Mouse (Mus musculus): ENCODE results near the gene Suclg2. TPM values are rescaled to one million over a fixed set of nuclear protein-coding genes. Genes with fewer than 3 reads are reported as not detected.

Gene Suclg2
- polyA plus RNA-seq, 1 experiment from 2014 or later: 47.7 TPM

GRCm38 (mm10) chr6:95592396-95592795 is 126.2 kb downstream of the Suclg2 start:
- WGBS: 88% methylated on average over 6 of the region's 6 CpGs
- no peak overlapping the region for H3K4me2 ChIP-seq (replicated peaks)
- no peaks in the 10 kb centered on the region for H3K9me3 ChIP-seq (replicated peaks)
- H3K9ac ChIP-seq: no peak overlapping the region
- no peak overlapping the region for H3K27ac ChIP-seq (replicated peaks)
- no peaks in the 10 kb centered on the region for H3K4me1 ChIP-seq
- no peaks in the 10 kb centered on the region for H3K27me3 ChIP-seq
- H3K4me3 ChIP-seq (replicated peaks): no peak overlapping the region
- H3K36me3 ChIP-seq: no peaks in the 10 kb centered on the region
- no peak for ATAC-seq (ENCODE audit: insufficient number of reproducible peaks, low FRiP score, low TSS enrichment, low read depth)

GRCm38 (mm10) chr6:95590463-95590862 is 128.1 kb downstream of the Suclg2 start:
- H3K36me3 ChIP-seq: no peaks in the 10 kb centered on the region
- H3K4me3 ChIP-seq (replicated peaks): no peak overlapping the region
- ATAC-seq (ENCODE audit: insufficient number of reproducible peaks, low FRiP score, low TSS enrichment, low read depth): no peak
- 52% methylated on average over 4 of the region's 4 CpGs for WGBS
- no peaks in the 10 kb centered on the region for H3K4me1 ChIP-seq
- H3K9ac ChIP-seq: no peak overlapping the region; the same call in 1 of the 2 replicates
- H3K27me3 ChIP-seq: no peaks in the 10 kb centered on the region
- no peak overlapping the region for H3K4me2 ChIP-seq (replicated peaks)
- H3K9me3 ChIP-seq (replicated peaks): no peaks in the 10 kb centered on the region
- no peak overlapping the region for H3K27ac ChIP-seq (replicated peaks)

- no peaks in the 10 kb centered on the region for H3K9me3 ChIP-seq (replicated peaks)
- ATAC-seq (ENCODE audit: insufficient number of reproducible peaks, low FRiP score, low TSS enrichment, low read depth): no peak
- H3K36me3 ChIP-seq: no peaks in the 10 kb centered on the region
- no peak overlapping the region for H3K4me2 ChIP-seq (replicated peaks)
- H3K4me1 ChIP-seq: no peaks in the 10 kb centered on the region
- H3K27me3 ChIP-seq: no peaks in the 10 kb centered on the region
- 78% methylated on average over 6 of the region's 6 CpGs for WGBS
- H3K4me3 ChIP-seq (replicated peaks): no peak overlapping the region
- H3K27ac ChIP-seq (replicated peaks): no peak overlapping the region
- no peak overlapping the region for H3K9ac ChIP-seq
Observed at GRCm38 (mm10) chr6:95587108-95587796, 131.3 kb downstream of the Suclg2 start.

GRCm38 (mm10) chr6:95581893-95582292 is 136.7 kb downstream of the Suclg2 start:
- no peak overlapping the region for H3K4me3 ChIP-seq (replicated peaks)
- H3K36me3 ChIP-seq: no peaks in the 10 kb centered on the region
- no peak for ATAC-seq (ENCODE audit: insufficient number of reproducible peaks, low FRiP score, low TSS enrichment, low read depth)
- H3K4me2 ChIP-seq (replicated peaks): no peak overlapping the region
- no peaks in the 10 kb centered on the region for H3K9me3 ChIP-seq (replicated peaks)
- H3K4me1 ChIP-seq: no peaks in the 10 kb centered on the region
- no peaks in the 10 kb centered on the region for H3K27me3 ChIP-seq
- no peak overlapping the region for H3K9ac ChIP-seq
- no peak overlapping the region for H3K27ac ChIP-seq (replicated peaks)
- 56% methylated on average over 3 of the region's 3 CpGs for WGBS

GRCm38 (mm10) chr6:95579792-95580191 is 138.8 kb downstream of the Suclg2 start:
- WGBS: 61% methylated on average over 4 of the region's 4 CpGs
- H3K4me2 ChIP-seq (replicated peaks): no peak overlapping the region
- no peak overlapping the region for H3K9ac ChIP-seq
- no peaks in the 10 kb centered on the region for H3K27me3 ChIP-seq
- no peaks in the 10 kb centered on the region for H3K36me3 ChIP-seq
- no peaks in the 10 kb centered on the region for H3K9me3 ChIP-seq (replicated peaks)
- H3K4me3 ChIP-seq (replicated peaks): no peak overlapping the region
- ATAC-seq (ENCODE audit: insufficient number of reproducible peaks, low FRiP score, low TSS enrichment, low read depth): no peak
- no peak overlapping the region for H3K27ac ChIP-seq (replicated peaks)
- peaks cover 5% of the 10 kb centered on the region; the same call in 1 of the 2 replicates for H3K4me1 ChIP-seq

GRCm38 (mm10) chr6:95575531-95575930 is 143.1 kb downstream of the Suclg2 start:
- H3K36me3 ChIP-seq: no peaks in the 10 kb centered on the region
- WGBS: 37% methylated on average over 4 of the region's 4 CpGs

GRCm38 (mm10) chr6:95574867-95575266 is 143.7 kb downstream of the Suclg2 start:
- Histone ChIP-seq H3K27ac (replicated peaks) (no peak overlapping the region), H3K4me2 (replicated peaks) (no peak overlapping the region), H3K4me3 (replicated peaks) (no peak overlapping the region), H3K9me3 (replicated peaks) (no peaks in the 10 kb centered on the region), H3K36me3 (no peaks in the 10 kb centered on the region), H3K9ac (no peak overlapping the region), H3K27me3 (no peaks in the 10 kb centered on the region), H3K4me1 (peaks cover 5% of the 10 kb centered on the region; the same call in 1 of the 2 replicates)
- 41% methylated on average over 3 of the region's 3 CpGs for WGBS
- ATAC-seq (ENCODE audit: insufficient number of reproducible peaks, low FRiP score, low TSS enrichment, low read depth): no peak

More at GRCm38 (mm10) chr6:95575531-95575930, 143.1 kb downstream of the Suclg2 start:
- ATAC-seq (ENCODE audit: insufficient number of reproducible peaks, low FRiP score, low TSS enrichment, low read depth): no peak
- no peaks in the 10 kb centered on the region for H3K9me3 ChIP-seq (replicated peaks)
- no peak overlapping the region for H3K9ac ChIP-seq
- H3K27me3 ChIP-seq: no peaks in the 10 kb centered on the region
- no peak overlapping the region for H3K4me2 ChIP-seq (replicated peaks)
- peaks cover 5% of the 10 kb centered on the region; the same call in 1 of the 2 replicates for H3K4me1 ChIP-seq
- no peak overlapping the region for H3K27ac ChIP-seq (replicated peaks)
- no peak overlapping the region for H3K4me3 ChIP-seq (replicated peaks)

GRCm38 (mm10) chr6:95574389-95574788 is 144.2 kb downstream of the Suclg2 start:
- 45% methylated on average over 4 of the region's 4 CpGs for WGBS
- Histone ChIP-seq H3K4me3 (replicated peaks) (no peak overlapping the region), H3K27ac (replicated peaks) (no peak overlapping the region), H3K27me3 (no peaks in the 10 kb centered on the region), H3K4me2 (replicated peaks) (no peak overlapping the region), H3K4me1 (peaks cover 5% of the 10 kb centered on the region; the same call in 1 of the 2 replicates), H3K36me3 (no peaks in the 10 kb centered on the region), H3K9ac (no peak overlapping the region), H3K9me3 (replicated peaks) (no peaks in the 10 kb centered on the region)
- ATAC-seq (ENCODE audit: insufficient number of reproducible peaks, low FRiP score, low TSS enrichment, low read depth): no peak

GRCm38 (mm10) chr6:95573035-95573759 is 145.4 kb downstream of the Suclg2 start:
- WGBS: 82% methylated on average over 3 of the region's 3 CpGs
- Histone ChIP-seq H3K9ac (no peak overlapping the region), H3K9me3 (replicated peaks) (no peaks in the 10 kb centered on the region), H3K4me3 (replicated peaks) (no peak overlapping the region), H3K4me2 (replicated peaks) (no peak overlapping the region), H3K36me3 (no peaks in the 10 kb centered on the region), H3K27me3 (no peaks in the 10 kb centered on the region), H3K27ac (replicated peaks) (no peak overlapping the region), H3K4me1 (peaks cover 5% of the 10 kb centered on the region; the same call in 1 of the 2 replicates)
- no peak for ATAC-seq (ENCODE audit: insufficient number of reproducible peaks, low FRiP score, low TSS enrichment, low read depth)

- Histone ChIP-seq H3K9me3 (replicated peaks) (no peaks in the 10 kb centered on the region), H3K27ac (replicated peaks) (no peak overlapping the region), H3K4me1 (peaks cover 5% of the 10 kb centered on the region; the same call in 1 of the 2 replicates), H3K4me3 (replicated peaks) (no peak overlapping the region), H3K4me2 (replicated peaks) (no peak overlapping the region), H3K36me3 (no peaks in the 10 kb centered on the region), H3K9ac (no peak overlapping the region), H3K27me3 (no peaks in the 10 kb centered on the region)
- 86% methylated on average over 3 of the region's 3 CpGs for WGBS
- ATAC-seq (ENCODE audit: insufficient number of reproducible peaks, low FRiP score, low TSS enrichment, low read depth): no peak
Observed at GRCm38 (mm10) chr6:95571620-95572019, 147.0 kb downstream of the Suclg2 start.

- ATAC-seq (ENCODE audit: insufficient number of reproducible peaks, low FRiP score, low TSS enrichment, low read depth): no peak
- Histone ChIP-seq H3K27ac (replicated peaks) (no peak overlapping the region), H3K27me3 (no peaks in the 10 kb centered on the region), H3K4me3 (replicated peaks) (no peak overlapping the region), H3K4me2 (replicated peaks) (no peak overlapping the region), H3K36me3 (no peaks in the 10 kb centered on the region), H3K9me3 (replicated peaks) (no peaks in the 10 kb centered on the region), H3K4me1 (no peaks in the 10 kb centered on the region), H3K9ac (no peak overlapping the region)
- 68% methylated on average over 2 of the region's 2 CpGs for WGBS
Observed at GRCm38 (mm10) chr6:95563355-95564009, 155.1 kb downstream of the Suclg2 start.

All from embryonic facial prominence, embryonic 15.5 days (tissue).